Mouse (Mus musculus) T-helper 1 cell (primary cell): ENCODE data around the gene Slc39a10.

Experiments
- in situ Hi-C: fragments of 300-600 bp; cut with MboI, MseI; formaldehyde crosslinking; loops from one replicate; pipeline ENCODE4 v1.15.1; 2025; ENCODE audit warnings: high pct_unique_total_duplicates

Gene Slc39a10

GRCm38 (mm10) chr1:46892752-46893151 is at the start of gene Slc39a10:
TSS of gene Slc39a10 (minus strand) at chr1:46892852.
- in situ Hi-C loops, result no loop called here

- in situ Hi-C loops, result no loop called here
Observed at GRCm38 (mm10) chr1:46939295-46939694, 46.6 kb upstream of the Slc39a10 start.

- in situ Hi-C loops, result no loop called here
Observed at GRCm38 (mm10) chr1:46937641-46938040, 45.0 kb upstream of the Slc39a10 start.

GRCm38 (mm10) chr1:46927104-46927503 is 34.5 kb upstream of the Slc39a10 start:
- in situ Hi-C loops, result loop anchor here (5.0 kb wide), 1 partner anchor 35 kb away; no protein-coding TSS in a partner anchor

- in situ Hi-C loops, result loop anchor here (5.0 kb wide), 1 partner anchor 36 kb away; no protein-coding TSS in a partner anchor
Observed at GRCm38 (mm10) chr1:46926239-46926638, 33.6 kb upstream of the Slc39a10 start.

- in situ Hi-C loops, result loop anchor here (5.0 kb wide), 1 partner anchor 37 kb away; no protein-coding TSS in a partner anchor
Observed at GRCm38 (mm10) chr1:46924992-46925391, 32.3 kb upstream of the Slc39a10 start.

GRCm38 (mm10) chr1:46922904-46923303 is 30.3 kb upstream of the Slc39a10 start:
- in situ Hi-C loops, result no loop called here

- in situ Hi-C loops, result no loop called here
Observed at GRCm38 (mm10) chr1:46921630-46922029, 29.0 kb upstream of the Slc39a10 start.

- in situ Hi-C loops, result loop anchor here (10.0 kb wide), 1 partner anchor 1111 kb away; no protein-coding TSS in a partner anchor
Observed at GRCm38 (mm10) chr1:46916237-46916636, 23.6 kb upstream of the Slc39a10 start.

- in situ Hi-C loops, result loop anchor here (5.0 to 10.0 kb wide), 2 partner anchors 52 to 1110 kb away; no protein-coding TSS in a partner anchor
Observed at GRCm38 (mm10) chr1:46914349-46914748, 21.7 kb upstream of the Slc39a10 start.

- in situ Hi-C loops, result loop anchor here (5.0 to 10.0 kb wide), 2 partner anchors 50 to 1108 kb away; no protein-coding TSS in a partner anchor
Observed at GRCm38 (mm10) chr1:46912506-46913156, 20.0 kb upstream of the Slc39a10 start.

- in situ Hi-C loops, result loop anchor here (5.0 to 10.0 kb wide), 2 partner anchors 48 to 1105 kb away; no protein-coding TSS in a partner anchor
Observed at GRCm38 (mm10) chr1:46910154-46910553, 17.5 kb upstream of the Slc39a10 start.

GRCm38 (mm10) chr1:46905706-46906105 is 13.1 kb upstream of the Slc39a10 start:
- in situ Hi-C loops, result no loop called here

- in situ Hi-C loops, result no loop called here
Observed at GRCm38 (mm10) chr1:46902102-46902683, 9.5 kb upstream of the Slc39a10 start.

- in situ Hi-C loops, result no loop called here
Observed at GRCm38 (mm10) chr1:46894281-46894842, 1.7 kb upstream of the Slc39a10 start.

- in situ Hi-C loops, result no loop called here
Observed at GRCm38 (mm10) chr1:46888726-46889125, 3.9 kb downstream of the Slc39a10 start.

GRCm38 (mm10) chr1:46888324-46888723 is 4.3 kb downstream of the Slc39a10 start:
- in situ Hi-C loops, result no loop called here

- in situ Hi-C loops, result no loop called here
Observed at GRCm38 (mm10) chr1:46887908-46888307, 4.7 kb downstream of the Slc39a10 start.

GRCm38 (mm10) chr1:46886091-46886490 is 6.6 kb downstream of the Slc39a10 start:
- in situ Hi-C loops, result no loop called here

- in situ Hi-C loops, result no loop called here
Observed at GRCm38 (mm10) chr1:46885231-46885630, 7.4 kb downstream of the Slc39a10 start.

GRCm38 (mm10) chr1:46879951-46880350 is 12.7 kb downstream of the Slc39a10 start:
- in situ Hi-C loops, result no loop called here

- in situ Hi-C loops, result no loop called here
Observed at GRCm38 (mm10) chr1:46873770-46874169, 18.9 kb downstream of the Slc39a10 start.
